9 mouse cellular contexts compared by ENCODE assay signal in the genomic region with DNA sequence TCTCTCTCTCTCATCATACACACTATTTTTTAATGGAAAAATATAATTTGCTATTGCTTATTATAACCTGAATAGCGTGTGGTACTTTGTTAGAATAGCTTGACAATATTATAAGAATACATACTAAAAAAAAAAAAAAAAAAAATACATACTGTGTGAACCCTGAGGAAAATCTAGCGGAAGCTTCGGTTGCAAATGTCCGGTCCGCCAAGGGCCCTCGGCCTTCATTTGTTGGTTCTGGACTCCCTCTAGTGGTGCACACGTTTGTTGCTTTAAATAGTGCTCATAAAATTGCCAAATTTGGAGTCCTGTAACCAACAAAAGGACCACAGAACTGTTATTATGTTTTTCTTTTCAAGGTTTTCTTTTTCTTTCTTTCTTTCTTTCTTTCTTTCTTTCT. TPM values are rescaled to one million over a fixed set of nuclear protein-coding genes. Genes with fewer than 3 reads are reported as not detected.
DNase-seq lines count a peak whose midpoint lies in the region; ATAC-seq and TF ChIP-seq lines count a peak whose summit lies in the region.
"Had no signal": no experiment of that assay in that cellular context is flagged by ENCODE, and none has a peak within 500 bp of the region (broad histone marks: within the 10 kb centered on the region; RNA-seq: fewer than 3 reads in every experiment).

No protein-coding gene starts in this region.

- no peaks in the 10 kb centered on the region for H3K9me3 ChIP-seq in hindbrain, embryonic 10.5 days
- H3K9me3 ChIP-seq in hindbrain, embryonic 12.5 days (replicated peaks): no peaks in the 10 kb centered on the region
- no peaks in the 10 kb centered on the region for H3K9me3 ChIP-seq in forebrain, embryonic 11.5 days (ENCODE audit: control insufficient read depth, low read length)
- H3K9me3 ChIP-seq: neural tube, embryonic 12.5 days had no signal

- peak; percentile 87; the same call in 1 of the 2 replicates for TF ChIP-seq CTCF in small intestine, adult 2 months (IDR thresholded peaks at IDR 0.05; ENCODE audit: extremely low read depth, insufficient read length, insufficient replicate concordance, low read depth, low read length)

- no peak overlapping the region for H3K4me2 ChIP-seq in hindbrain, embryonic 12.5 days (replicated peaks)
- H3K4me2 ChIP-seq in forebrain, embryonic 11.5 days (ENCODE audit: low read depth, low read length, severe bottlenecking): no peak overlapping the region
- H3K4me2 ChIP-seq: neural tube, embryonic 12.5 days had no signal

- peaks cover 18% of the 10 kb centered on the region for H3K36me3 ChIP-seq in hindbrain, embryonic 10.5 days
- peaks cover 15% of the 10 kb centered on the region for H3K36me3 ChIP-seq in hindbrain, embryonic 12.5 days
- no peaks in the 10 kb centered on the region; the same call in 1 of the 2 replicates for H3K36me3 ChIP-seq in forebrain, embryonic 11.5 days (ENCODE audit: control insufficient read depth, insufficient read depth, low read length)
- H3K36me3 ChIP-seq in small intestine, adult 2 months (ENCODE audit: control insufficient read depth, insufficient read depth, low read length): peaks cover 8% of the 10 kb centered on the region

- ATAC-seq in hindbrain, embryonic 12.5 days (ENCODE audit: low FRiP score): no peak
- no peak; the same call in 1 of the 2 replicates for ATAC-seq in forebrain, embryonic 11.5 days (replicated peaks; ENCODE audit: low FRiP score)
- peak; percentile 57 for ATAC-seq in megakaryocyte-erythroid progenitor cell, adult 5-6 weeks (replicated peaks; ENCODE audit: low FRiP score, low TSS enrichment, poor library complexity, severe bottlenecking)

- peaks cover 19% of the 10 kb centered on the region for H3K4me1 ChIP-seq in hindbrain, embryonic 10.5 days (replicated peaks)
- H3K4me1 ChIP-seq in hindbrain, embryonic 12.5 days: peaks cover 12% of the 10 kb centered on the region
- H3K4me1 ChIP-seq in forebrain, embryonic 11.5 days (replicated peaks; ENCODE audit: control insufficient read depth, insufficient read depth, low read length): 0 out of 2 replicates have a peak, but pooled peaks cover 4% of the 10 kb centered on the region
- H3K4me1 ChIP-seq in small intestine, adult 2 months (ENCODE audit: control insufficient read depth, insufficient read depth, insufficient read length, low read length): peaks cover 3% of the 10 kb centered on the region; the same call in 1 of the 2 replicates

- no peak overlapping the region for H3K9ac ChIP-seq in hindbrain, embryonic 12.5 days
- H3K9ac ChIP-seq in forebrain, embryonic 11.5 days (ENCODE audit: low read length): no peak overlapping the region

- no peak overlapping the region for H3K27ac ChIP-seq in hindbrain, embryonic 10.5 days
- no peak overlapping the region for H3K27ac ChIP-seq in hindbrain, embryonic 12.5 days
- H3K27ac ChIP-seq in forebrain, embryonic 11.5 days (ENCODE audit: low read depth, low read length): no peak overlapping the region
- H3K27ac ChIP-seq in small intestine, adult 2 months (ENCODE audit: insufficient read depth, low read depth, low read length): no peak overlapping the region
- H3K27ac ChIP-seq: neural tube, embryonic 12.5 days had no signal

- WGBS in hindbrain, embryonic 10.5 days: 7% methylated on average over 7 of the region's 7 CpGs
- 3% methylated on average over 7 of the region's 7 CpGs for WGBS in hindbrain, embryonic 12.5 days
- WGBS in forebrain, embryonic 11.5 days: 2% methylated on average over 7 of the region's 7 CpGs
- 0% methylated on average over 7 of the region's 7 CpGs for WGBS in small intestine, adult 2 months

- peak; percentile 65 for DNase-seq in hindbrain, embryonic 10.5 days (ENCODE audit: low spot score)
- peak; percentile 95 for DNase-seq in brain, adult 2 months (ENCODE audit: low read depth, low spot score)
- DNase-seq in forebrain, embryonic 11.5 days (ENCODE audit: low spot score): peak; percentile 81
- peak; percentile 49 for DNase-seq in heart, postnatal 25 days (ENCODE audit: low spot score)
- peak; percentile 72 to 74 for DNase-seq in layer of hippocampus, postnatal 36 days

- H3K27me3 ChIP-seq in hindbrain, embryonic 10.5 days (ENCODE audit: insufficient read depth, poor library complexity, severe bottlenecking): no peaks in the 10 kb centered on the region
- H3K27me3 ChIP-seq in hindbrain, embryonic 12.5 days: peaks cover 7% of the 10 kb centered on the region; the same call in 1 of the 2 replicates
- H3K27me3 ChIP-seq in forebrain, embryonic 11.5 days (ENCODE audit: control insufficient read depth, insufficient read depth, low read length): no peaks in the 10 kb centered on the region
- no peaks in the 10 kb centered on the region for H3K27me3 ChIP-seq in small intestine, adult 2 months (ENCODE audit: control insufficient read depth, insufficient read depth, low read length)
- H3K27me3 ChIP-seq: neural tube, embryonic 12.5 days had no signal

- H3K4me3 ChIP-seq in hindbrain, embryonic 10.5 days: no peak overlapping the region
- no peak overlapping the region for H3K4me3 ChIP-seq in hindbrain, embryonic 12.5 days
- no peak overlapping the region for H3K4me3 ChIP-seq in forebrain, embryonic 11.5 days (ENCODE audit: low read depth, low read length)
- H3K4me3 ChIP-seq in small intestine, adult 2 months (ENCODE audit: low read depth, low read length): no peak overlapping the region
- H3K4me3 ChIP-seq: neural tube, embryonic 12.5 days had no signal

- TF ChIP-seq POLR2A in small intestine, adult 2 months (IDR thresholded peaks at IDR 0.05; ENCODE audit: low read depth, low read length): no peak

- intact Hi-C loops in heart, postnatal 25 days (cut with DNase I): loop anchor here (1.0 to 10.0 kb wide), 3 partner anchors 60 to 254 kb away; no protein-coding TSS in a partner anchor

RNA-seq across cellular contexts. Expression of gene AA467197, which starts 7.8 kb away (rescaled TPM):
- 0.21 and 0.47 TPM in 2 replicates for polyA plus RNA-seq in hindbrain, embryonic 10.5 days (2016; fragmentation: Nextera tagmentation; extraction: Ambion mirVana)
- 0.34 and 0.84 TPM in 2 replicates for polyA plus RNA-seq in hindbrain, embryonic 12.5 days (2016; fragmentation: Nextera tagmentation; extraction: Ambion mirVana)
- polyA plus RNA-seq in forebrain, embryonic 11.5 days (2014; fragmentation: Nextera tagmentation; extraction: Ambion mirVana): 0.27 and 0.51 TPM in 2 replicates
- not detected for total RNA-seq in heart, postnatal 25 days (2021)
- 1 to 10 TPM in 1 of 2 experiments, not detected in 1; 1.5 TPM for total RNA-seq in layer of hippocampus, postnatal 36 days (2021)
- not detected in 2 replicates for total RNA-seq in megakaryocyte-erythroid progenitor cell, adult 5-6 weeks (2014; fragmentation: Nextera tagmentation)
- 2.2 and 2.6 TPM in 2 replicates for total RNA-seq in megakaryocyte-erythroid progenitor cell, adult 5-6 weeks (2017)
- polyA plus RNA-seq in small intestine, adult 2 months (2012; rRNA removed): 8.6 and 9.7 TPM in 2 replicates

RNA-seq across cellular contexts. Expression of gene Gatm, which starts 17.9 kb away (rescaled TPM):
- polyA plus RNA-seq in hindbrain, embryonic 10.5 days (2016; fragmentation: Nextera tagmentation; extraction: Ambion mirVana): 10.9 and 14.5 TPM in 2 replicates
- 18.1 and 21.4 TPM in 2 replicates for polyA plus RNA-seq in hindbrain, embryonic 12.5 days (2016; fragmentation: Nextera tagmentation; extraction: Ambion mirVana)
- 19.6 and 19.9 TPM in 2 replicates for polyA plus RNA-seq in forebrain, embryonic 11.5 days (2014; fragmentation: Nextera tagmentation; extraction: Ambion mirVana)
- 1 to 10 TPM; 4.4 to 4.8 TPM for total RNA-seq in heart, postnatal 25 days (2021)
- 10 to 100 TPM; 58.7 to 60.1 TPM for total RNA-seq in layer of hippocampus, postnatal 36 days (2021)
- 154 and 166 TPM in 2 replicates for total RNA-seq in megakaryocyte-erythroid progenitor cell, adult 5-6 weeks (2014; fragmentation: Nextera tagmentation)
- 110 and 122 TPM in 2 replicates for total RNA-seq in megakaryocyte-erythroid progenitor cell, adult 5-6 weeks (2017)
- 2.0 and 31.7 TPM in 2 replicates for polyA plus RNA-seq in small intestine, adult 2 months (2012; rRNA removed)
